Mouse (Mus musculus) left cerebral cortex, adult 8-10 months (tissue): ENCODE results near the gene Npas3. TPM values are rescaled to one million over a fixed set of nuclear protein-coding genes. Genes with fewer than 3 reads are reported as not detected.

Experiments
- DNase-seq, 2 experiments: peaks; one replicate each; pipeline ENCODE4 v3.0.0; 2022; ENCODE audit warnings: low spot score in 2 of 2
- total RNA-seq, 4 experiments: library from RNA; stranded (reverse); gene quantifications; 2 replicates each; pipeline ENCODE4 v1.2.4; 2022

Gene Npas3
- total RNA-seq, 4 experiments from 2014 or later = 18.8 to 28.2 (median 23.8) TPM

GRCm38 (mm10) chr12:54110930-54111329 is 862.5 kb downstream of the Npas3 start:
- DNase-seq = no peak

- no peak for DNase-seq
Observed at GRCm38 (mm10) chr12:54120386-54120785, 871.9 kb downstream of the Npas3 start.

GRCm38 (mm10) chr12:54121286-54121685 is 872.8 kb downstream of the Npas3 start:
- DNase-seq = no peak
